Mouse (Mus musculus): Measurements from ENCODE around the gene Kat6b. TPM values are rescaled to one million over a fixed set of nuclear protein-coding genes. Genes with fewer than 3 reads are reported as not detected.
"Not testable (repeated sequence)": the region's sequence is repeated elsewhere in the genome, so short reads cannot be mapped to it uniquely, and the experiment has no call there.

The Kat6b gene
- total and polyA plus RNA-seq, 2 experiments from 2014 or later, result 15.2 to 23.1 TPM

- DNase-seq (ENCODE audit: low spot score), result peak; percentile 52
- 87% methylated on average over 11 of the region's 11 CpGs for WGBS
These were observed 188.6 kb downstream of the Kat6b start for GRCm38 (mm10) chr14:21669633-21670421.

DNA sequence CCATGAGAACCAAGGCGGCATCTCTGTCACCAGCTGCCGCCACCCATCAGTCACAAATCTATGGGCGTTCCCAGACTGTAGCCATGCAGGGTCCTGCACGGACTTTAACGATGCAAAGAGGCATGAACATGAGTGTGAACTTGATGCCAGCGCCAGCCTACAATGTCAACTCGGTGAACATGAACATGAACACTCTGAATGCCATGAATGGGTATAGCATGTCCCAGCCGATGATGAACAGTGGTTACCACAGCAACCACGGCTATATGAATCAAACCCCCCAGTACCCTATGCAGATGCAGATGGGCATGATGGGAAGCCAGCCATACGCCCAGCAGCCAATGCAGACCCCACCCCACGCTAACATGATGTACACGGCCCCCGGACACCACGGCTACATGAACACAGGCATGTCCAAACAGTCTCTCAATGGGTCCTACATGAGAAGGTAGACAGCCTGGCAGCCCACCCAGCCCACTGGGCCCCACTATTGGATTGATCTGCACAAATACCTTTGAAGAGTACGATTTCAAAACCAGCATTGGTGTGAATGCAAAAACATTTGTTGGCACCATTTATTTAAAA is 189.3 kb downstream of the Kat6b start:
- H3K4me3 ChIP-seq (ENCODE audit: low read depth, low read length); H3K27me3 ChIP-seq (ENCODE audit: insufficient read depth, low read length); H3K4me2 ChIP-seq (ENCODE audit: low read depth, low read length, poor library complexity, severe bottlenecking); H3K4me1 ChIP-seq (ENCODE audit: insufficient read depth, low read length); DNase-seq (ENCODE audit: low spot score); H3K9me3 ChIP-seq (ENCODE audit: low read length); H3K9ac ChIP-seq (replicated peaks; ENCODE audit: low read length, poor library complexity, severe bottlenecking); ATAC-seq (ENCODE audit: low FRiP score); H3K27ac ChIP-seq (ENCODE audit: low read depth, low read length): not testable (repeated sequence)
- peaks cover 20% of the 10 kb centered on the region for H3K36me3 ChIP-seq (ENCODE audit: insufficient read depth, low read length)
- 89% methylated on average over 15 of the region's 15 CpGs for WGBS

More at GRCm38 (mm10) chr14:21669633-21670421, 188.6 kb downstream of the Kat6b start:
- no peak overlapping the region for H3K9ac ChIP-seq (replicated peaks; ENCODE audit: low read length, poor library complexity, severe bottlenecking)
- no peaks in the 10 kb centered on the region for H3K4me1 ChIP-seq (ENCODE audit: insufficient read depth, low read length)
- H3K9me3 ChIP-seq (ENCODE audit: low read length), result no peaks in the 10 kb centered on the region
- H3K36me3 ChIP-seq (ENCODE audit: insufficient read depth, low read length), result peaks cover 26% of the 10 kb centered on the region
- no peak for TF ChIP-seq CTCF (IDR thresholded peaks at IDR 0.05)
- H3K4me3 ChIP-seq (ENCODE audit: low read depth, low read length), result no peak overlapping the region
- no peak overlapping the region for H3K4me2 ChIP-seq (ENCODE audit: low read depth, low read length, poor library complexity, severe bottlenecking)
- ATAC-seq (ENCODE audit: low FRiP score), result peak; percentile 47; the same call in 1 of the 2 replicates
- no peaks in the 10 kb centered on the region for H3K27me3 ChIP-seq (ENCODE audit: insufficient read depth, low read length)
- H3K27ac ChIP-seq (ENCODE audit: low read depth, low read length), result no peak overlapping the region

DNA sequence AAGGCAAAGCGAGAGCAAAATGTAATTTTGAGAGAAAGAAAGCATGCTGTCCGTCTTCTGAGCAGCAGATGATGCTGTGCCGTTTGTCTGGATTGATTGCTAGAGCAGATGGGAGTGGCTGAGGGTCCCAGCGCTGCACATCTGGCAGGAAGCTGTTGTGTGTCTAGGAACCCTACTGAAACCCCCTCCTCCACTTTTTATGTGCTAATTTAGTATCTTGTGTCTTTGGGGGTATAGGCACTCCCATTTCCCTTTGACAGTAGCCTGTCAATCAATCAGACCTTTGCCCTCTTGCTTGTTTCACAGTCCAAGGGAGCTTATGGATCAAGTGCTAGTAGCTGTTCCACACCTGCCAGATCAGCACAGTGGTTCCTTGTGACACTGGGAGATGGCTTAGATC is 191.9 kb downstream of the Kat6b start:
- Histone ChIP-seq H3K36me3 (ENCODE audit: insufficient read depth, low read length) (peaks cover 17% of the 10 kb centered on the region), H3K4me1 (ENCODE audit: insufficient read depth, low read length) (no peaks in the 10 kb centered on the region), H3K27me3 (ENCODE audit: insufficient read depth, low read length) (no peaks in the 10 kb centered on the region), H3K27ac (ENCODE audit: low read depth, low read length) (no peak overlapping the region), H3K9me3 (ENCODE audit: low read length) (no peaks in the 10 kb centered on the region), H3K4me3 (ENCODE audit: low read depth, low read length) (no peak overlapping the region), H3K9ac (replicated peaks; ENCODE audit: low read length, poor library complexity, severe bottlenecking) (no peak overlapping the region), H3K4me2 (ENCODE audit: low read depth, low read length, poor library complexity, severe bottlenecking) (no peak overlapping the region)
- no peak for ATAC-seq (ENCODE audit: low FRiP score)
- WGBS, result 59% methylated on average over 4 of the region's 4 CpGs
- DNase-seq (ENCODE audit: low spot score), result no peak
- TF ChIP-seq CTCF (IDR thresholded peaks at IDR 0.05), result no peak

DNA sequence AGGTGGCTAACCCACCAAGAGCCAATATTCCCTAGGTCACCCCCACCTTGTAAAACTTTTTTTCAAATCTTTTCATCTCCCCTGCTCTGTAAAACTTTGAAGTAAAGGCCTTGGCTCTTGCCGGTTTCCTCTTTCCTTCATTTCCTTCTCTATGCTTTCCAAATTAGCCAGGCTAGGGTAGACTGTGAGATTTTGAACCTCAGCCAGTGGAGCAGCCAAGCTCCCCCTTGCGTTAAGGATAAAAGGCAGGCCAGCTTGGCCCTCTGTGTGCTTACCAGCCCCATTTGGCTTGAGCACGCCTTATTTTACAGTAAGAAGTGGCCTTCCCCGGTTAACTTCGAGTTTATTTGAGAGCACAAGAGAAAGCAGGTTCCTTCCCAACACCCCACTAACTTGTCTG is 193.2 kb downstream of the Kat6b start:
- TF ChIP-seq CTCF (IDR thresholded peaks at IDR 0.05), result peak; percentile 32
- H3K36me3 ChIP-seq (ENCODE audit: insufficient read depth, low read length), result peaks cover 8% of the 10 kb centered on the region; the same call in 1 of the 2 replicates
- peak; percentile 53 for DNase-seq (ENCODE audit: low spot score)
- no peak for ATAC-seq (ENCODE audit: low FRiP score)
- H3K4me2 ChIP-seq (ENCODE audit: low read depth, low read length, poor library complexity, severe bottlenecking), result no peak overlapping the region
- 68% methylated on average over 5 of the region's 5 CpGs for WGBS
- H3K27me3 ChIP-seq (ENCODE audit: insufficient read depth, low read length), result no peaks in the 10 kb centered on the region
- no peaks in the 10 kb centered on the region for H3K9me3 ChIP-seq (ENCODE audit: low read length)
- no peak overlapping the region for H3K9ac ChIP-seq (replicated peaks; ENCODE audit: low read length, poor library complexity, severe bottlenecking)
- H3K4me1 ChIP-seq (ENCODE audit: insufficient read depth, low read length), result no peaks in the 10 kb centered on the region
- no peak overlapping the region for H3K4me3 ChIP-seq (ENCODE audit: low read depth, low read length)
- H3K27ac ChIP-seq (ENCODE audit: low read depth, low read length), result no peak overlapping the region

DNA sequence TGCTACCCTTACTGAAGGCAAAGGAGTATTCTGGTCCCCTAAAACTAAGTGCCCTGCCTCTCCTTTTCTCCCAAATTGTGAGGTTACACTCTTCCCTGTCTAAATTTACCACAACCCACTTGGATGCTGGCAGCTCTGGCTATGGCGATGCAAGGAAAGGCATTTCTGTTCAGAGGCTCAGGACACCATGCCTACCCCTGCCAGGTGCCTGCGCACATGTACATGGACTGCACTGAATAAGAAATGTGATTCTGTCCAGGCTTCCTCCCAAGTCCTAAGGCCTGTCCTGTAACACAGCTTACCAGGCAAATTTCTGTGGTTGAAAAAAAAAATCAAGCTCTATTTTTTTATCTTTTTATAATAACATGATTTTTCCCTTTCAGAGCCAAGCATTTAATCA is 195.0 kb downstream of the Kat6b start:
- Histone ChIP-seq H3K9ac (replicated peaks; ENCODE audit: low read length, poor library complexity, severe bottlenecking) (no peak overlapping the region), H3K27ac (ENCODE audit: low read depth, low read length) (no peak overlapping the region), H3K36me3 (ENCODE audit: insufficient read depth, low read length) (no peaks in the 10 kb centered on the region), H3K4me3 (ENCODE audit: low read depth, low read length) (no peak overlapping the region), H3K4me2 (ENCODE audit: low read depth, low read length, poor library complexity, severe bottlenecking) (no peak overlapping the region), H3K27me3 (ENCODE audit: insufficient read depth, low read length) (no peaks in the 10 kb centered on the region), H3K4me1 (ENCODE audit: insufficient read depth, low read length) (no peaks in the 10 kb centered on the region), H3K9me3 (ENCODE audit: low read length) (no peaks in the 10 kb centered on the region)
- no peak for TF ChIP-seq CTCF (IDR thresholded peaks at IDR 0.05)
- WGBS, result 85% methylated on average over 2 of the region's 2 CpGs
- ATAC-seq (ENCODE audit: low FRiP score) (no peak), DNase-seq (ENCODE audit: low spot score) (no peak)
